In the genomic region with DNA sequence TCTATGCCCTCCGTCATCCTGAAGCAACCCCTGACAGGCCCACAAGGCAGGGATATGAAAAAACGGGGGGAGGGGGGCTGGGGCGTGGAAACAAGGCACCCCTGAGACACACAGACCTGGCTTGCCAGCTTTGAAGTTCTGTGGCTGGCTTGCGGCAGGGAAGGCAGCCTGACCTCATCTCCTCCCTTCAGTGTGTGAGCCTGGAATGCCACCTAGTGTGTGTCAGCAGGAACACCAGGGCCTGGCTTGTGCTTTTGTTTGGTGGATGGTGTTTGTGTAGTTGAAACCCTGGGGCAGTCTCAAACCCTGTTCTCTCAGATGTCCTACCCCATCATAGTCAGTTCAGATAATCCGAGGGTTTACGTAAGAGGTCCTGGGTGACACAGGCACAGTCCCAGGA, we compare ENCODE assay signal across 8 mouse cellular contexts.
DNase-seq lines count a peak whose midpoint lies in the region; ATAC-seq and TF ChIP-seq lines count a peak whose summit lies in the region.

No protein-coding gene starts in this region.

- no peaks in the 10 kb centered on the region for H3K27me3 ChIP-seq in kidney, adult 2 months (replicated peaks; ENCODE audit: control insufficient read depth, insufficient read depth, low read length)
- H3K27me3 ChIP-seq in limb, embryonic 10.5 days (ENCODE audit: low read depth, poor library complexity, severe bottlenecking): 0 out of 2 replicates have a peak, but pooled peaks cover 9% of the 10 kb centered on the region
- H3K27me3 ChIP-seq in neural tube, embryonic 11.5 days (ENCODE audit: control insufficient read depth, insufficient read depth, low read length): no peaks in the 10 kb centered on the region

- no peak overlapping the region for H3K4me2 ChIP-seq in neural tube, embryonic 11.5 days (ENCODE audit: low read depth)

- no peak overlapping the region for H3K9ac ChIP-seq in neural tube, embryonic 11.5 days (ENCODE audit: low read length)

- peak; percentile 87 for TF ChIP-seq CTCF in kidney, adult 2 months (conservative IDR thresholded peaks at IDR 0.05; ENCODE audit: insufficient read depth, insufficient read length, low read depth, low read length)

- no peaks in the 10 kb centered on the region for H3K9me3 ChIP-seq in limb, embryonic 10.5 days (replicated peaks)
- no peaks in the 10 kb centered on the region for H3K9me3 ChIP-seq in neural tube, embryonic 11.5 days (ENCODE audit: control insufficient read depth, low read length)

- peak; percentile 41 to 54 for DNase-seq in heart, adult 18-20 months
- no peak for DNase-seq in heart, adult 11 months
- DNase-seq in embryo, embryonic 11.5 days (ENCODE audit: low read depth, low spot score): peak; percentile 70
- DNase-seq in gastrocnemius, postnatal 4 days (ENCODE audit: low spot score in 2 of 2): peak; percentile 37 to 63
- DNase-seq in kidney, adult 2 months: peak; percentile 61
- peak; percentile 70 for DNase-seq in limb, embryonic 10.5 days (ENCODE audit: low spot score)
- DNase-seq in neural tube, embryonic 11.5 days (ENCODE audit: low spot score): peak; percentile 80
- peak; percentile 4 to 25 for DNase-seq in thymus, postnatal 10 days (ENCODE audit: low spot score in 2 of 2)

- ATAC-seq in neural tube, embryonic 11.5 days (ENCODE audit: insufficient read depth, low FRiP score, low TSS enrichment): peak; percentile 48; the same call in 1 of the 2 replicates

- no peak for TF ChIP-seq POLR2A in kidney, adult 2 months (IDR thresholded peaks at IDR 0.05; ENCODE audit: low read depth, low read length)

- WGBS in kidney, adult 2 months: 32% methylated on average over 6 of the region's 6 CpGs
- 21% methylated on average over 6 of the region's 6 CpGs for WGBS in limb, embryonic 10.5 days
- 24% methylated on average over 6 of the region's 6 CpGs for WGBS in neural tube, embryonic 11.5 days

- no peaks in the 10 kb centered on the region for H3K4me1 ChIP-seq in kidney, adult 2 months (ENCODE audit: control insufficient read depth, insufficient read depth, low read length)
- H3K4me1 ChIP-seq in limb, embryonic 10.5 days: peaks cover 15% of the 10 kb centered on the region
- peaks cover 6% of the 10 kb centered on the region; the same call in 1 of the 2 replicates for H3K4me1 ChIP-seq in neural tube, embryonic 11.5 days (ENCODE audit: control insufficient read depth, insufficient read depth, low read length)

- no peak overlapping the region for H3K4me3 ChIP-seq in kidney, adult 2 months (ENCODE audit: insufficient read depth, low read depth, low read length)
- H3K4me3 ChIP-seq in limb, embryonic 10.5 days: no peak overlapping the region
- no peak overlapping the region for H3K4me3 ChIP-seq in neural tube, embryonic 11.5 days (ENCODE audit: low read depth, low read length)

- H3K27ac ChIP-seq in kidney, adult 2 months (ENCODE audit: insufficient read depth, low read depth, low read length): no peak overlapping the region
- peak overlapping the region; percentile 8 for H3K27ac ChIP-seq in limb, embryonic 10.5 days
- no peak overlapping the region for H3K27ac ChIP-seq in neural tube, embryonic 11.5 days (ENCODE audit: low read depth, low read length)

- no peaks in the 10 kb centered on the region for H3K36me3 ChIP-seq in kidney, adult 2 months (ENCODE audit: control insufficient read depth, insufficient read depth, low read length)
- no peaks in the 10 kb centered on the region for H3K36me3 ChIP-seq in limb, embryonic 10.5 days
- H3K36me3 ChIP-seq in neural tube, embryonic 11.5 days (ENCODE audit: control insufficient read depth, insufficient read depth, low read length): no peaks in the 10 kb centered on the region
